Mouse (Mus musculus): Measurements from ENCODE around the gene Gm20388. TPM values are rescaled to one million over a fixed set of nuclear protein-coding genes. Genes with fewer than 3 reads are reported as not detected.
A peak's percentile ranks its signal among the peaks of the same experiment; 100 is the strongest.

Gm20388 gene
- polyA plus RNA-seq, 1 experiment from 2014 or later = not detected

GRCm38 (mm10) chr8:122160165-122160564 is 2249.5 kb downstream of the Gm20388 start:
- Histone ChIP-seq H3K27ac (ENCODE audit: low read length) (no peak overlapping the region), H3K4me3 (ENCODE audit: low read length) (no peak overlapping the region), H3K4me1 (replicated peaks; ENCODE audit: control insufficient read depth, insufficient read depth, low read length) (no peaks in the 10 kb centered on the region), H3K4me2 (ENCODE audit: low read depth, low read length) (no peak overlapping the region), H3K36me3 (ENCODE audit: control insufficient read depth, insufficient read depth, low read length) (no peaks in the 10 kb centered on the region), H3K9me3 (ENCODE audit: control insufficient read depth, low read length) (no peaks in the 10 kb centered on the region), H3K27me3 (ENCODE audit: control insufficient read depth, insufficient read depth, low read depth, low read length) (peaks cover 2% of the 10 kb centered on the region), H3K9ac (ENCODE audit: low read length) (no peak overlapping the region)
- ATAC-seq (ENCODE audit: low read depth) = no peak
- WGBS = 60% methylated on average over 5 of the region's 5 CpGs

DNA sequence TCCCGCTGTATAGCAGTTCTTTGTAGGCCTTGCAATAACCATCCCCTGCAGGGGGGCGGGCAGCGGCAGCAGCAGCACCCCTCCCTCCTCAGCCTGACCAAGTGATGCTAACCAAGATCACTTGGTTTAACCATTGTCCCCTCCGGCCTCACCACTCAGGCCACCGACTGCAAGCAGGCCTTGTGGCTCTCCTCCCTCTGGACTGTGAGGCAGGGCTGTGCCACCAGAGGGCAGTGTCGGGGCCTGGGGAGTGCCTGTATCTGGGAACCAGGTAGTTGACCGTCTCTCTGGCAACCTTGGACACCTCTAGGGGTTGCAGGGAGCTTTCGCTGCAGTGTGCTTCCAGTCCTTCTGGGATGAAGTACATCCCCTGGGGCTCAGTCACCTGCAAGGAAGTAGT is 2252.4 kb downstream of the Gm20388 start:
- Histone ChIP-seq H3K9me3 (ENCODE audit: control insufficient read depth, low read length) (no peaks in the 10 kb centered on the region), H3K4me1 (replicated peaks; ENCODE audit: control insufficient read depth, insufficient read depth, low read length) (no peaks in the 10 kb centered on the region), H3K4me2 (ENCODE audit: low read depth, low read length) (no peak overlapping the region), H3K27ac (ENCODE audit: low read length) (no peak overlapping the region), H3K36me3 (ENCODE audit: control insufficient read depth, insufficient read depth, low read length) (no peaks in the 10 kb centered on the region), H3K9ac (ENCODE audit: low read length) (no peak overlapping the region), H3K27me3 (ENCODE audit: control insufficient read depth, insufficient read depth, low read depth, low read length) (peaks cover 2% of the 10 kb centered on the region), H3K4me3 (ENCODE audit: low read length) (no peak overlapping the region)
- 40% methylated on average over 8 of the region's 8 CpGs for WGBS
- peak; percentile 34; the same call in 1 of the 2 replicates for ATAC-seq (ENCODE audit: low read depth)

GRCm38 (mm10) chr8:122167204-122167860 is 2256.7 kb downstream of the Gm20388 start:
- peak; percentile 69; the same call in 1 of the 2 replicates for ATAC-seq (ENCODE audit: low read depth)
- no peaks in the 10 kb centered on the region for H3K4me1 ChIP-seq (replicated peaks; ENCODE audit: control insufficient read depth, insufficient read depth, low read length)
- H3K36me3 ChIP-seq (ENCODE audit: control insufficient read depth, insufficient read depth, low read length) = no peaks in the 10 kb centered on the region
- no peak overlapping the region for H3K4me2 ChIP-seq (ENCODE audit: low read depth, low read length)
- no peaks in the 10 kb centered on the region for H3K9me3 ChIP-seq (ENCODE audit: control insufficient read depth, low read length)
- no peak overlapping the region for H3K9ac ChIP-seq (ENCODE audit: low read length)
- H3K27ac ChIP-seq (ENCODE audit: low read length) = no peak overlapping the region
- H3K4me3 ChIP-seq (ENCODE audit: low read length) = no peak overlapping the region
- 51% methylated on average over 14 of the region's 14 CpGs for WGBS
- H3K27me3 ChIP-seq (ENCODE audit: control insufficient read depth, insufficient read depth, low read depth, low read length) = peaks cover 2% of the 10 kb centered on the region

- Histone ChIP-seq H3K4me3 (ENCODE audit: low read length) (no peak overlapping the region), H3K27me3 (ENCODE audit: control insufficient read depth, insufficient read depth, low read depth, low read length) (no peaks in the 10 kb centered on the region), H3K9me3 (ENCODE audit: control insufficient read depth, low read length) (no peaks in the 10 kb centered on the region), H3K27ac (ENCODE audit: low read length) (no peak overlapping the region), H3K4me2 (ENCODE audit: low read depth, low read length) (no peak overlapping the region), H3K36me3 (ENCODE audit: control insufficient read depth, insufficient read depth, low read length) (no peaks in the 10 kb centered on the region), H3K4me1 (replicated peaks; ENCODE audit: control insufficient read depth, insufficient read depth, low read length) (no peaks in the 10 kb centered on the region), H3K9ac (ENCODE audit: low read length) (no peak overlapping the region)
- ATAC-seq (ENCODE audit: low read depth) = no peak
- 95% methylated on average over 2 of the region's 2 CpGs for WGBS
Measured at GRCm38 (mm10) chr8:122169446-122169845, 2258.8 kb downstream of the Gm20388 start.

- Histone ChIP-seq H3K27me3 (ENCODE audit: control insufficient read depth, insufficient read depth, low read depth, low read length) (no peaks in the 10 kb centered on the region), H3K36me3 (ENCODE audit: control insufficient read depth, insufficient read depth, low read length) (no peaks in the 10 kb centered on the region), H3K9ac (ENCODE audit: low read length) (no peak overlapping the region), H3K4me2 (ENCODE audit: low read depth, low read length) (no peak overlapping the region), H3K27ac (ENCODE audit: low read length) (no peak overlapping the region), H3K4me1 (replicated peaks; ENCODE audit: control insufficient read depth, insufficient read depth, low read length) (no peaks in the 10 kb centered on the region), H3K9me3 (ENCODE audit: control insufficient read depth, low read length) (no peaks in the 10 kb centered on the region), H3K4me3 (ENCODE audit: low read length) (no peak overlapping the region)
- WGBS = 84% methylated on average over 4 of the region's 4 CpGs
- no peak for ATAC-seq (ENCODE audit: low read depth)
Measured at GRCm38 (mm10) chr8:122171823-122172222, 2261.2 kb downstream of the Gm20388 start.

DNA sequence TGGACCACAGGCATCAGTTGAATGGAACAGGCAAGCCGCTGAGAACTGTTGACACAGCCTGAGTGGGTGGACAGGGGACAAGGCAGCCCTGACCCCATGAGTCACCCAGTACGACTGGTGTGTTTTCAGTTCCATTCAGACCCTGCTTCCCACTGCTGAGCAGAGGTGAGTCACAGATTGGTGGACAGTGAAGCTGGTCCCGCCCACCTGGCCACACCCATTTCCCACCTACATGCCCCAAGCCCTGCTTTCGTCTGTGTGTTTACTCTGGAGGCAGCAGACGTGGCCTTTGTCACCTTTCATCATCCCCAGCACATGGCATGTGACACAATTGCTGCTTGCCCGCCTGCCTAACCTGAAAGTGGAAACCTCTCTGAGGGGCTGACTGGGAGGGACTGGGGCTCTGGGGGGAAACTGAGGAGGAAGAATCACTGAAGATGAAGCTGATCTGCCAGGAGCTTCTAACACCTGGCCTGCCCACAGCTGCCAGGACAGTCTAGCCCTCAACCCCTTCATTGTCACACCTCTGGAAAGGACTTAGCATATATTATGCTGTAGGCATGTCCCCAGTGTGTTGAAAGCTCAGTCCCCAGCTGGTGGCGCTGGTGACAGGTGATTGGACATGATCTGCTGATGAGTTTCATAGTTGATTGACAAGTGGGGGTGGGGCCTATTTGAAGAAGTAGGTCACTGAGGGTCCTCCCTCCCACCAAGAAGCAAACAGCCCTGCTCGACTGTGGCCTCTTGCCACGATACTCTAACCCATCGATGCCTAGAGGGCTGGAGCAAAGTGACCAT is 2263.7 kb downstream of the Gm20388 start:
- Histone ChIP-seq H3K27ac (ENCODE audit: low read length) (no peak overlapping the region), H3K9ac (ENCODE audit: low read length) (no peak overlapping the region), H3K4me3 (ENCODE audit: low read length) (no peak overlapping the region), H3K27me3 (ENCODE audit: control insufficient read depth, insufficient read depth, low read depth, low read length) (no peaks in the 10 kb centered on the region; the same call in 1 of the 2 replicates), H3K4me1 (replicated peaks; ENCODE audit: control insufficient read depth, insufficient read depth, low read length) (no peaks in the 10 kb centered on the region), H3K36me3 (ENCODE audit: control insufficient read depth, insufficient read depth, low read length) (no peaks in the 10 kb centered on the region), H3K4me2 (ENCODE audit: low read depth, low read length) (no peak overlapping the region), H3K9me3 (ENCODE audit: control insufficient read depth, low read length) (no peaks in the 10 kb centered on the region)
- WGBS = 28% methylated on average over 10 of the region's 10 CpGs
- no peak for ATAC-seq (ENCODE audit: low read depth)

- Histone ChIP-seq H3K4me1 (replicated peaks; ENCODE audit: control insufficient read depth, insufficient read depth, low read length) (no peaks in the 10 kb centered on the region), H3K9ac (ENCODE audit: low read length) (no peak overlapping the region), H3K4me2 (ENCODE audit: low read depth, low read length) (no peak overlapping the region), H3K27ac (ENCODE audit: low read length) (no peak overlapping the region), H3K36me3 (ENCODE audit: control insufficient read depth, insufficient read depth, low read length) (no peaks in the 10 kb centered on the region), H3K9me3 (ENCODE audit: control insufficient read depth, low read length) (no peaks in the 10 kb centered on the region), H3K27me3 (ENCODE audit: control insufficient read depth, insufficient read depth, low read depth, low read length) (no peaks in the 10 kb centered on the region; the same call in 1 of the 2 replicates), H3K4me3 (ENCODE audit: low read length) (no peak overlapping the region)
- no peak for ATAC-seq (ENCODE audit: low read depth)
- 70% methylated on average over 4 of the region's 4 CpGs for WGBS
Measured at GRCm38 (mm10) chr8:122178392-122178890, 2267.8 kb downstream of the Gm20388 start.

GRCm38 (mm10) chr8:122179354-122179753 is 2268.7 kb downstream of the Gm20388 start:
- no peaks in the 10 kb centered on the region for H3K4me1 ChIP-seq (replicated peaks; ENCODE audit: control insufficient read depth, insufficient read depth, low read length)
- no peak for ATAC-seq (ENCODE audit: low read depth)
- H3K27ac ChIP-seq (ENCODE audit: low read length) = no peak overlapping the region
- H3K36me3 ChIP-seq (ENCODE audit: control insufficient read depth, insufficient read depth, low read length) = no peaks in the 10 kb centered on the region
- H3K27me3 ChIP-seq (ENCODE audit: control insufficient read depth, insufficient read depth, low read depth, low read length) = no peaks in the 10 kb centered on the region; the same call in 1 of the 2 replicates
- H3K9me3 ChIP-seq (ENCODE audit: control insufficient read depth, low read length) = no peaks in the 10 kb centered on the region
- 71% methylated on average over 7 of the region's 7 CpGs for WGBS
- no peak overlapping the region for H3K4me3 ChIP-seq (ENCODE audit: low read length)
- no peak overlapping the region for H3K4me2 ChIP-seq (ENCODE audit: low read depth, low read length)
- no peak overlapping the region for H3K9ac ChIP-seq (ENCODE audit: low read length)

DNA sequence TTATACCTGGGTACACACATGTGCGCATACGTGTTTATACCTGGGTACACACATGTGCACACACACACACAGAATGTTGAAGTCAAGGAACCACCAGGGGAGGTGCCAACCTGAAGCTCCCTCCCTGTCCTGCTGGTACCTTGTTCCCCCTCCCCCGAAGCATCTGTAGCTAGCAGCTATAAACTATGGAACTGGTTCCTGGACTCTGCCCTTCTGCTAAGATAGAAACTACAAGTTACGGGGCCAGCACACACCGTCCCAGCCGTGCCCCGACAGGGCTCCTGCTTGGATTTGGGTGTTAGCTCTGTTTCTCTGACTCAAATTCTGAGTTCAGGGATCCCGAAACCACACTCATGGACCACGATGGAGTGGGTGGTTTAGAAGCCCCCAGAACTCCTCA is 2269.5 kb downstream of the Gm20388 start:
- no peak for ATAC-seq (ENCODE audit: low read depth)
- Histone ChIP-seq H3K27ac (ENCODE audit: low read length) (no peak overlapping the region), H3K9me3 (ENCODE audit: control insufficient read depth, low read length) (no peaks in the 10 kb centered on the region), H3K27me3 (ENCODE audit: control insufficient read depth, insufficient read depth, low read depth, low read length) (no peaks in the 10 kb centered on the region; the same call in 1 of the 2 replicates), H3K4me2 (ENCODE audit: low read depth, low read length) (no peak overlapping the region), H3K4me3 (ENCODE audit: low read length) (no peak overlapping the region), H3K9ac (ENCODE audit: low read length) (no peak overlapping the region), H3K4me1 (replicated peaks; ENCODE audit: control insufficient read depth, insufficient read depth, low read length) (no peaks in the 10 kb centered on the region), H3K36me3 (ENCODE audit: control insufficient read depth, insufficient read depth, low read length) (no peaks in the 10 kb centered on the region)
- WGBS = 85% methylated on average over 9 of the region's 9 CpGs
